Mouse (Mus musculus): ENCODE data around the gene Ppp1cc.

- TF ChIP-seq CTCF (IDR thresholded peaks at IDR 0.05; ENCODE audit: low read depth) (no peak), EP300 (IDR thresholded peaks at IDR 0.05; ENCODE audit: low read depth) (no peak)
These were observed 48.4 kb downstream of the Ppp1cc start, which contains the start of gene Hvcn1 for GRCm38 (mm10) chr5:122206475-122206874.
